Mouse (Mus musculus): ENCODE measurements around the gene 1700029J07Rik. TPM values are rescaled to one million over a fixed set of nuclear protein-coding genes. Genes with fewer than 3 reads are reported as not detected.

1700029J07Rik gene
- total RNA-seq, 1 experiment, result 0.36 TPM

DNA sequence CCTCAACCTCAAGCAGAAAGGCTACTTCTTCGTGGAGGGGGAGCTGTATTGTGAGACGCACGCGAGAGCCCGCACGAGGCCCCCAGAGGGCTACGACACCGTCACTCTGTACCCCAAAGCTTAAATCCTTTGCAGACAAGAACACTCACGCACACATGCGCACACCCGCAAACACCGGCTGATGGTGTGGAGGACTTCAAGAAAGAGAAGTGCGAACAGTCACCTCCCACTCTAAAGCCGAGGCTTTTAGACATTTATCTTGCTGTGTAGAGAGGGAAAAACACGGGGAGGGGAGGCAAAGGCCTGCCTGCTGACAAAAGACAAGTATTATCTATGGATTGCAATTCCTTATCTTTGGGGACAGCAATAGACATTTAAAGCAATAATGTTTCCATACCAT, 56.2 kb downstream of the 1700029J07Rik start:
- no peak overlapping the region; a peak in 1 of 4 replicates for H3K4me3 ChIP-seq (ENCODE audit: insufficient read depth in 1 of 2, low read depth in 1 of 2, low read length in 2 of 2, poor library complexity in 1 of 2, severe bottlenecking in 1 of 2)
- no peak overlapping the region for H3K27ac ChIP-seq (ENCODE audit: insufficient read depth, low read depth, low read length, poor library complexity, severe bottlenecking)
- in situ Hi-C loops (cut with MboI; ENCODE audit: low sequenced_read_pairs in 2 of 2, unreplicated experiment in 2 of 2), result no loop called here
- no peaks in the 10 kb centered on the region for H3K36me3 ChIP-seq (ENCODE audit: control insufficient read depth, insufficient read depth, low read length, poor library complexity, severe bottlenecking)
- peaks cover 0 to 3% of the 10 kb centered on the region in 2 experiments; a peak in 1 of 4 replicates for H3K4me1 ChIP-seq (ENCODE audit: control insufficient read depth in 2 of 2, insufficient read depth in 2 of 2, low read length in 2 of 2, poor library complexity in 1 of 2)
- H3K9ac ChIP-seq (ENCODE audit: insufficient read depth, low read depth, low read length, poor library complexity, severe bottlenecking), result no peak overlapping the region
- DNase-seq (ENCODE audit: low read depth, low spot score), result no peak
- TF ChIP-seq HCFC1 (IDR thresholded peaks at IDR 0.05; ENCODE audit: borderline replicate concordance, insufficient read depth, low read length) (no peak), ZC3H11A (IDR thresholded peaks at IDR 0.05; ENCODE audit: borderline replicate concordance, low read depth, low read length) (no peak), MAFK (IDR thresholded peaks at IDR 0.05; ENCODE audit: insufficient read depth, low read depth, low read length) (no peak), CHD2 (IDR thresholded peaks at IDR 0.05; ENCODE audit: low read depth, low read length) (no peak), ZNF384 (IDR thresholded peaks at IDR 0.05; ENCODE audit: low read depth, low read length) (no peak)
- H3K9me3 ChIP-seq (ENCODE audit: control insufficient read depth, insufficient read depth, low read depth, low read length), result no peaks in the 10 kb centered on the region

DNA sequence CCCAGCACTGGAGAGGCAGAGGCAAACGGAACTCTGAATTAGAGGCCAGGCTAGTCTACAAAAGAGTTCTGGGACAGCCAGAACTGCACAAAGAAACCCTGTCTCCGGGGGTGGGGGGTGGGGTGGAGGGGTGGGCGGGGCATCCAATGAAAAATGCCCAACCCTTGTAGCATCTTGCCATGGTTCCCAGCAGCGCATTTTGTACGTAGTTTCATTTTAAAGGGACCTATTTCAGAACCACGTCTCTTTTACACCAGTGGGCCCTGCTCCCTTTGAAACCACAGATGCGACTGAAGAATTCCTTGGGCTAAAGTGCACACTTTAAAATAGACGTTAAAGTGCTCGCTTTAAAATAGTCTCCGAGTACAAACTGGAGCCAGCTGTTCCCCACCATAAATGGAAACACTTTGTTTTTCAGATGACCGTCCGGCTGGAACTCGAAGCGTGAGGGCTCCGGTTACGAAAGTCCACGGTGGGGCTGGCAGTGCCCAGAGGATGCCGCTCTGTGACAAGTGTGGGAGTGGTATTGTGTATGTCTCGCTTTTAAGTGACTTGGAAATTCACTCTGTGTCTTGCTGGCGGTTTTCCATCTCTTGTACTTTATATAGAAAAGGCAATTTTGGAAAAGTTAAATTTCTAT, 57.9 kb downstream of the 1700029J07Rik start:
- peaks cover 0 to 3% of the 10 kb centered on the region in 2 experiments; a peak in 1 of 4 replicates for H3K4me1 ChIP-seq (ENCODE audit: control insufficient read depth in 2 of 2, insufficient read depth in 2 of 2, low read length in 2 of 2, poor library complexity in 1 of 2)
- TF ChIP-seq HCFC1 (IDR thresholded peaks at IDR 0.05; ENCODE audit: borderline replicate concordance, insufficient read depth, low read length) (no peak), MAFK (IDR thresholded peaks at IDR 0.05; ENCODE audit: insufficient read depth, low read depth, low read length) (no peak), ZNF384 (IDR thresholded peaks at IDR 0.05; ENCODE audit: low read depth, low read length) (no peak), CHD2 (IDR thresholded peaks at IDR 0.05; ENCODE audit: low read depth, low read length) (no peak), ZC3H11A (IDR thresholded peaks at IDR 0.05; ENCODE audit: borderline replicate concordance, low read depth, low read length) (no peak)
- DNase-seq (ENCODE audit: low read depth, low spot score), result no peak
- no peaks in the 10 kb centered on the region for H3K9me3 ChIP-seq (ENCODE audit: control insufficient read depth, insufficient read depth, low read depth, low read length)
- no peak overlapping the region for H3K9ac ChIP-seq (ENCODE audit: insufficient read depth, low read depth, low read length, poor library complexity, severe bottlenecking)
- no peak overlapping the region for H3K27ac ChIP-seq (ENCODE audit: insufficient read depth, low read depth, low read length, poor library complexity, severe bottlenecking)
- peak overlapping the region in 1 of 2 experiments; percentile 27; a peak in 1 of 4 replicates for H3K4me3 ChIP-seq (ENCODE audit: insufficient read depth in 1 of 2, low read depth in 1 of 2, low read length in 2 of 2, poor library complexity in 1 of 2, severe bottlenecking in 1 of 2)
- in situ Hi-C loops (cut with MboI; ENCODE audit: low sequenced_read_pairs in 2 of 2, unreplicated experiment in 2 of 2), result no loop called here
- H3K36me3 ChIP-seq (ENCODE audit: control insufficient read depth, insufficient read depth, low read length, poor library complexity, severe bottlenecking), result no peaks in the 10 kb centered on the region

DNA sequence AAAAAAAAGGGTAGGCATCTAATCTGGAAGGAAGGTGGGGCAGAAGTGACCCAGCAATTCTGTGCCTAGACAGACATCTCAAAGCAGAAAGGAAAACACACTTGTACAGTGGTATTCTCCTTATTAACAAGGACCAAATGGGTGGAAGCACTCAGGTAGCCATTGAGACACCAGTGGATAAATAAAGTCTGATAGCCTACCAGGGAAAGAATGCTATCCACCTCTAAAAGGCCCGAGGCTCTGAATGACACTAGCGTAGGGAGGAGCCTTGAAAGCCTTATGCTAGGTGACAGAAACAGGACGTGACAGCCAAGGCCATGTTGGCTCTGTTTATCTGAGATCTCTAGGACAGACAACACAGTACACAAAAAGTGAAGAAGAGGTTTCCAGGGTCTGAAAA, 58.6 kb downstream of the 1700029J07Rik start:
- no peak overlapping the region for H3K9ac ChIP-seq (ENCODE audit: insufficient read depth, low read depth, low read length, poor library complexity, severe bottlenecking)
- peaks cover 0 to 3% of the 10 kb centered on the region in 2 experiments; a peak in 1 of 4 replicates for H3K4me1 ChIP-seq (ENCODE audit: control insufficient read depth in 2 of 2, insufficient read depth in 2 of 2, low read length in 2 of 2, poor library complexity in 1 of 2)
- H3K36me3 ChIP-seq (ENCODE audit: control insufficient read depth, insufficient read depth, low read length, poor library complexity, severe bottlenecking), result no peaks in the 10 kb centered on the region
- no peak overlapping the region for H3K27ac ChIP-seq (ENCODE audit: insufficient read depth, low read depth, low read length, poor library complexity, severe bottlenecking)
- no peak for DNase-seq (ENCODE audit: low read depth, low spot score)
- H3K9me3 ChIP-seq (ENCODE audit: control insufficient read depth, insufficient read depth, low read depth, low read length), result no peaks in the 10 kb centered on the region
- no peak for TF ChIP-seq CHD2 (IDR thresholded peaks at IDR 0.05; ENCODE audit: low read depth, low read length)
- TF ChIP-seq ZNF384 (IDR thresholded peaks at IDR 0.05; ENCODE audit: low read depth, low read length), result no peak
- TF ChIP-seq ZC3H11A (IDR thresholded peaks at IDR 0.05; ENCODE audit: borderline replicate concordance, low read depth, low read length), result no peak
- no peak for TF ChIP-seq HCFC1 (IDR thresholded peaks at IDR 0.05; ENCODE audit: borderline replicate concordance, insufficient read depth, low read length)
- no peak for TF ChIP-seq MAFK (IDR thresholded peaks at IDR 0.05; ENCODE audit: insufficient read depth, low read depth, low read length)
- H3K4me3 ChIP-seq (ENCODE audit: insufficient read depth in 1 of 2, low read depth in 1 of 2, low read length in 2 of 2, poor library complexity in 1 of 2, severe bottlenecking in 1 of 2), result no peak overlapping the region
- in situ Hi-C loops (cut with MboI; ENCODE audit: low sequenced_read_pairs in 2 of 2, unreplicated experiment in 2 of 2), result no loop called here

DNA sequence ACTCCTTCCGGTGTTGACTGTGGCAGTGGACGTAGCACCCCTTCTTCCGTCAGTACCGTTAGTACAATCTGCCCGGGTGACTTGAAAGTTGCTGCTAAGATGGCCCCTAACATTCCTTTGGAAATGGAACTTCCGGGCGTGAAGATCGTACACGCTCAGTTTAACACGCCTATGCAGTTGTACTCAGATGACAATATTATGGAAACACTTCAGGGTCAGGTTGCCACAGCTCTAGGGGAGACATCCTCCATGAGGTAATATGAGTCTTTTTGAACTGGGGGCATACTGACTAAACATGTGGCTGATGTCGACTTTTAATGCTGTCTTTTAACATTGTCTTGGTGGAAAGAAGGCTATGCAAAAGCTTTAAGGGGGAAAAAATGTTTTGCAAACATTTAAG, 61.3 kb downstream of the 1700029J07Rik start:
- no peak overlapping the region for H3K9ac ChIP-seq (ENCODE audit: insufficient read depth, low read depth, low read length, poor library complexity, severe bottlenecking)
- H3K9me3 ChIP-seq (ENCODE audit: control insufficient read depth, insufficient read depth, low read depth, low read length), result no peaks in the 10 kb centered on the region
- in situ Hi-C loops (cut with MboI; ENCODE audit: low sequenced_read_pairs in 2 of 2, unreplicated experiment in 2 of 2), result no loop called here
- H3K4me3 ChIP-seq (ENCODE audit: insufficient read depth in 1 of 2, low read depth in 1 of 2, low read length in 2 of 2, poor library complexity in 1 of 2, severe bottlenecking in 1 of 2), result no peak overlapping the region
- no peak overlapping the region for H3K27ac ChIP-seq (ENCODE audit: insufficient read depth, low read depth, low read length, poor library complexity, severe bottlenecking)
- H3K36me3 ChIP-seq (ENCODE audit: control insufficient read depth, insufficient read depth, low read length, poor library complexity, severe bottlenecking), result no peaks in the 10 kb centered on the region
- TF ChIP-seq ZC3H11A (IDR thresholded peaks at IDR 0.05; ENCODE audit: borderline replicate concordance, low read depth, low read length) (no peak), CHD2 (IDR thresholded peaks at IDR 0.05; ENCODE audit: low read depth, low read length) (no peak), ZNF384 (IDR thresholded peaks at IDR 0.05; ENCODE audit: low read depth, low read length) (no peak), MAFK (IDR thresholded peaks at IDR 0.05; ENCODE audit: insufficient read depth, low read depth, low read length) (no peak), HCFC1 (IDR thresholded peaks at IDR 0.05; ENCODE audit: borderline replicate concordance, insufficient read depth, low read length) (no peak)
- peaks cover 0 to 3% of the 10 kb centered on the region in 2 experiments; a peak in 1 of 4 replicates for H3K4me1 ChIP-seq (ENCODE audit: control insufficient read depth in 2 of 2, insufficient read depth in 2 of 2, low read length in 2 of 2, poor library complexity in 1 of 2)
- no peak for DNase-seq (ENCODE audit: low read depth, low spot score)

Data from ES-E14 (cell line).